Mouse (Mus musculus): ENCODE measurements at regions not wholly inside any gene's neighbourhood (a gene's known extent, or its start where the extent isn't known, plus 50 kb on each side); places are given as distances from the start of the nearest gene placed in this dataset.

DNA sequence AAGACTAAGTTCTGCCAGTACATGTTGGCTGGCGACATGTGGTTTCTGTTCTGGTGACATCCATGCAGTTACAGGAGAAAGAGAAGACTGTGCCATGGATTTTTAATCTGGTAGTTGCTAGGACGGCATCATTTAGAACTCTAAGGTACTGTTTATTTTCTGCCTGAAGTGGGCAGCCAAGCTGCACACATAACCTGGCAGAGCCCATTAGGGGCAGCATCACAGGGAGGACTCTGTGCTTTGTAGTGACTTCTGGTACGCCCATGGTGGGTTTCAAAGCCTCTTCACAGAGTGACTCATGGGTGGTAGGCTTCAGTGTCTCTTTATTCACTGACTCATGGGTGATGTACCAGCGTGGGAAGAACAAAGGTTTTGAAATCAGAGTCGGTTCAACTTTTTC lies 792.8 kb downstream of the Nr2f2 start:
- DNase-seq (ENCODE audit: low spot score) (no peak), ATAC-seq (ENCODE audit: low FRiP score) (no peak)
- no peaks in the 10 kb centered on the region for H3K9me3 ChIP-seq (ENCODE audit: control insufficient read depth, low read length)
- H3K36me3 ChIP-seq (replicated peaks; ENCODE audit: control insufficient read depth, insufficient read depth) = no peaks in the 10 kb centered on the region
- no peak overlapping the region for H3K4me2 ChIP-seq (replicated peaks)
- H3K4me1 ChIP-seq (replicated peaks; ENCODE audit: control insufficient read depth, insufficient read depth, low read length) = 0 out of 2 replicates have a peak, but pooled peaks cover 3% of the 10 kb centered on the region
- peaks cover 16% of the 10 kb centered on the region; the same call in 1 of the 2 replicates for H3K27me3 ChIP-seq (ENCODE audit: control insufficient read depth, insufficient read depth, low read length)
- H3K4me3 ChIP-seq (replicated peaks; ENCODE audit: low read length) = no peak overlapping the region
- H3K9ac ChIP-seq = no peak overlapping the region
- no peak overlapping the region for H3K27ac ChIP-seq
- 79% methylated on average over 5 of the region's 5 CpGs for WGBS

DNA sequence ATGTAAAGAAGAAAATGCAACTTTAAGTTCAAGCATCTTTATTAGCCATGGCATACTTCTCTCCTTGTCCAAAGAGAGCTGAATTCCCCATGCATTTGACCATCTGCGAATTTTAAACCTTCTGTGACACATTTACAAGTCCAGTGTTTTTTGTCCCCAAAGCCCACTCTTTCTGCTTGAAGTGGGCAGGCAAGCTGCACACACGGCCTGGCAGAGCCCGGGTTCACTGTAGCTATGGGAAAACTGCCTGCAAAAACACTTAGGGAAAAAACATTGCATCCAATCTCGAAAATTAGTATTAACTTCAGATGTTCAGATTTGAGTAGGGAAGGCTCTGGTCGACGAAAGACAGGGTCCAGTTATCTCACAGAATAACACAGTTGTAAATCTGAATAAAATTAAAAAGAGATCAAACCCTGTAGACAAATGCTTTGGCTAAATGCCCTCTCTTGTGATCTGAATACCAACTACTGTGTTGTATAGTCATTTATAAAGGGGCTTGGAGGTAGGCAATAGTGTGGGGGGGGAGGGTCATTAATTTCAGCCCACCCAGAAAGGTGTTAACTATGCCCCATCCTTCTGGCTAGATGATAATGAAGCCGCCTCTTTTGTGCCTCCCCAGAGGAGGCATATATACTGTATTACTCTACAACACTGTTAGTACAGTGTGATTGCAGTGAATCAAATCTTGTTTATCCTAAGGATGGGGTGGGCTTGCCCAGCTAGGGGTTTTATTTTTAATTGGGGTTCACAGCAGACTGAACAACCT lies 793.7 kb downstream of the Nr2f2 start:
- Histone ChIP-seq H3K9me3 (ENCODE audit: control insufficient read depth, low read length) (no peaks in the 10 kb centered on the region), H3K27ac (no peak overlapping the region), H3K9ac (no peak overlapping the region), H3K36me3 (replicated peaks; ENCODE audit: control insufficient read depth, insufficient read depth) (no peaks in the 10 kb centered on the region), H3K4me3 (replicated peaks; ENCODE audit: low read length) (no peak overlapping the region), H3K27me3 (ENCODE audit: control insufficient read depth, insufficient read depth, low read length) (peaks cover 11% of the 10 kb centered on the region; the same call in 1 of the 2 replicates), H3K4me2 (replicated peaks) (no peak overlapping the region), H3K4me1 (replicated peaks; ENCODE audit: control insufficient read depth, insufficient read depth, low read length) (0 out of 2 replicates have a peak, but pooled peaks cover 3% of the 10 kb centered on the region)
- no peak for DNase-seq (ENCODE audit: low spot score)
- 50% methylated on average over 7 of the region's 7 CpGs for WGBS
- ATAC-seq (ENCODE audit: low FRiP score) = peak; percentile 43; the same call in 1 of the 2 replicates

DNA sequence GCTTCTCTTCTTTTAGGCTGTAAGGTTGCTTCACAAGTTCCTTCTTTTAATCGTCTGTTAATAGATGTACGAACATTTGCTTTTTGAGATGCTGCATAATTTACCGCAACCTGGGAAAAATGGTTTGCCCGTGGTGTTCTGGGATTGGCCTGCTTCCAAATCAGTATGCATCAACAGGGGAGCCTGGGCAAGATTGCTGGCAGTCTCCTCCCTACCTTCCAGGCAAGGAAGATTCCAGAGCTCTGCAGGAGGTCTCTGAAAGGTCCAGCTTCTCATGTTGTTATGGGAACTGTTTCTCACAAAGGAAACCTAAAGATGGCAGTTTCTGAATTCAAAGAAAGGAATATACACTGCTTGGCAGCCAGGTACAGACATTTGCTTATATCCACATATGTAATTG lies 799.6 kb downstream of the Nr2f2 start:
- Histone ChIP-seq H3K4me1 (replicated peaks; ENCODE audit: control insufficient read depth, insufficient read depth, low read length) (no peaks in the 10 kb centered on the region), H3K27ac (no peak overlapping the region), H3K4me3 (replicated peaks; ENCODE audit: low read length) (no peak overlapping the region), H3K9ac (no peak overlapping the region), H3K36me3 (replicated peaks; ENCODE audit: control insufficient read depth, insufficient read depth) (no peaks in the 10 kb centered on the region), H3K4me2 (replicated peaks) (no peak overlapping the region), H3K27me3 (ENCODE audit: control insufficient read depth, insufficient read depth, low read length) (no peaks in the 10 kb centered on the region), H3K9me3 (ENCODE audit: control insufficient read depth, low read length) (no peaks in the 10 kb centered on the region)
- whole genome bisulfite sequencing = 50% methylated on average over 4 of the region's 4 CpGs
- DNase-seq (ENCODE audit: low spot score) (no peak), ATAC-seq (ENCODE audit: low FRiP score) (no peak)

DNA sequence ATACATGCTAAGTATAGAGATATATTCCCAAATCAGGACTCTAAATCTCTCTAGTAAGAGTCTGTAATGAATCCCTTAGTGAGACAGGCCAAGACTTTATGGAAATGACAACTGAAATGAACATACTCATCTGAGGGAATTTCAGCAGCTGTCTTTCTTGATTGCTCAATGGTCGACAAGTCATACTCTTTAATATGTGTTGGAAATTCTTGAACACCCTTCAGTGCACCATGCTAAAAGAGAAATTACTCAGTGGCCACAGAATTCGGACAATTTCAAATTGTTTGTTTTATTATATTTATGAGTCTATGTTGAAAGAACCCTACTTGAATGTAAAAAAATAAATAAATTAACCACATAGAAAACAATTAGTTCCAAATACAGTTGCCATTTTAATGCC lies 802.1 kb downstream of the Nr2f2 start:
- Histone ChIP-seq H3K9me3 (ENCODE audit: control insufficient read depth, low read length) (no peaks in the 10 kb centered on the region), H3K27me3 (ENCODE audit: control insufficient read depth, insufficient read depth, low read length) (no peaks in the 10 kb centered on the region), H3K4me1 (replicated peaks; ENCODE audit: control insufficient read depth, insufficient read depth, low read length) (no peaks in the 10 kb centered on the region), H3K4me3 (replicated peaks; ENCODE audit: low read length) (no peak overlapping the region), H3K36me3 (replicated peaks; ENCODE audit: control insufficient read depth, insufficient read depth) (no peaks in the 10 kb centered on the region), H3K9ac (no peak overlapping the region), H3K4me2 (replicated peaks) (no peak overlapping the region), H3K27ac (no peak overlapping the region)
- 98% methylated on average over 2 of the region's 2 CpGs for WGBS
- DNase-seq (ENCODE audit: low spot score) = no peak
- no peak for ATAC-seq (ENCODE audit: low FRiP score)

DNA sequence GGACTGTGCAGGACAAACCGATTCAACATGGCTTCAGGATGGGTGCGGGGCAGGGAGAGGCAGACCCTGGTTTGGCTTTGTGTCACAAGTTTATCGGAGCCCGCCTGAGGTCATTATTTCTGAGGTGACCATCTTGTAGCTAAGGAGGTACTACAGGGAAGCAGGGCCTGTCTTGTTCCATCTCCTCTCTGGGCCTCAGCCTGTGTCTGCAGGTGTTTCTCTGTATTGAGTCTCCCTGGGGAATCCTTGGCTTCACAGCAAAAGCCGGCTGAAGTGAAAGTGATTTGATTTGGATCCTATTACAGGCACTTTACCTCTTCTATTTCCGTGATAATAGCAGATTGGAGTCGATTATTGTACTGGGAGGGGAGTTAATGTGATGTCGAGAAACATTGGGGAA lies 805.7 kb upstream of the Arrdc4 start:
- 54% methylated on average over 8 of the region's 8 CpGs for WGBS
- no peak overlapping the region for H3K4me3 ChIP-seq (replicated peaks; ENCODE audit: low read length)
- DNase-seq (ENCODE audit: low spot score) (no peak), ATAC-seq (ENCODE audit: low FRiP score) (no peak)
- no peaks in the 10 kb centered on the region for H3K36me3 ChIP-seq (replicated peaks; ENCODE audit: control insufficient read depth, insufficient read depth)
- H3K27me3 ChIP-seq (ENCODE audit: control insufficient read depth, insufficient read depth, low read length) = no peaks in the 10 kb centered on the region
- no peak overlapping the region for H3K9ac ChIP-seq
- no peaks in the 10 kb centered on the region for H3K4me1 ChIP-seq (replicated peaks; ENCODE audit: control insufficient read depth, insufficient read depth, low read length)
- H3K9me3 ChIP-seq (ENCODE audit: control insufficient read depth, low read length) = no peaks in the 10 kb centered on the region
- H3K4me2 ChIP-seq (replicated peaks) = no peak overlapping the region
- H3K27ac ChIP-seq = no peak overlapping the region

- ATAC-seq (ENCODE audit: low FRiP score) (no peak), DNase-seq (ENCODE audit: low spot score) (no peak)
- Histone ChIP-seq H3K27me3 (ENCODE audit: control insufficient read depth, insufficient read depth, low read length) (no peaks in the 10 kb centered on the region), H3K4me2 (replicated peaks) (no peak overlapping the region), H3K36me3 (replicated peaks; ENCODE audit: control insufficient read depth, insufficient read depth) (no peaks in the 10 kb centered on the region), H3K9ac (no peak overlapping the region), H3K9me3 (ENCODE audit: control insufficient read depth, low read length) (no peaks in the 10 kb centered on the region), H3K4me3 (replicated peaks; ENCODE audit: low read length) (no peak overlapping the region), H3K27ac (no peak overlapping the region), H3K4me1 (replicated peaks; ENCODE audit: control insufficient read depth, insufficient read depth, low read length) (no peaks in the 10 kb centered on the region)
- 78% methylated on average over 6 of the region's 6 CpGs for WGBS
Measured at GRCm38 (mm10) chr7:69553981-69554380, 804.9 kb upstream of the Arrdc4 start.

GRCm38 (mm10) chr7:69536072-69536471 lies 787.0 kb upstream of the Arrdc4 start:
- 90% methylated on average over 1 of the region's 1 CpGs for WGBS
- no peak overlapping the region for H3K4me2 ChIP-seq (replicated peaks)
- no peaks in the 10 kb centered on the region for H3K27me3 ChIP-seq (ENCODE audit: control insufficient read depth, insufficient read depth, low read length)
- H3K36me3 ChIP-seq (replicated peaks; ENCODE audit: control insufficient read depth, insufficient read depth) = no peaks in the 10 kb centered on the region
- ATAC-seq (ENCODE audit: low FRiP score) = peak; percentile 43; the same call in 1 of the 2 replicates
- no peak overlapping the region for H3K9ac ChIP-seq
- DNase-seq (ENCODE audit: low spot score) = no peak
- no peak overlapping the region for H3K27ac ChIP-seq
- no peaks in the 10 kb centered on the region for H3K9me3 ChIP-seq (ENCODE audit: control insufficient read depth, low read length)
- no peaks in the 10 kb centered on the region for H3K4me1 ChIP-seq (replicated peaks; ENCODE audit: control insufficient read depth, insufficient read depth, low read length)
- H3K4me3 ChIP-seq (replicated peaks; ENCODE audit: low read length) = no peak overlapping the region

DNA sequence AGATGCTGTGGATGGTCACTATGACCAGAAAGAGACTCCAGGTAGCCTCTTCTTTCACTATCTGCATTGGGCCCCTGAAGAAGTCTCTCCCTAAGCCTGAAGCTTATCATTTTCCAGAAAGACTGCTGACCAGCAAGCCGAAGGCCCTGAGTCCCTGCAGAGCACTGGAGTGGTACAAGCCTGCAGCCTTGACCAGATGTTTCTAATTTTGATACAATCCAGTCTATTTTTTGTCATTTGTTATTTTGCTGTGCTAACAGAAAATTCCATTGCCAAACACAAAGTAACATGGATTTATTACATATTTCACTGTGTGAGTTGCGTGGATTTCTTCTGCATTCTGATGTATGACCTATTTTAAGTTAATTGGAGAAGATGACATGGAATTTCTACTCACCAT lies 764.9 kb upstream of the Arrdc4 start:
- Histone ChIP-seq H3K9ac (no peak overlapping the region), H3K4me3 (replicated peaks; ENCODE audit: low read length) (no peak overlapping the region), H3K9me3 (ENCODE audit: control insufficient read depth, low read length) (no peaks in the 10 kb centered on the region), H3K27ac (no peak overlapping the region), H3K4me2 (replicated peaks) (no peak overlapping the region), H3K36me3 (replicated peaks; ENCODE audit: control insufficient read depth, insufficient read depth) (no peaks in the 10 kb centered on the region), H3K27me3 (ENCODE audit: control insufficient read depth, insufficient read depth, low read length) (no peaks in the 10 kb centered on the region), H3K4me1 (replicated peaks; ENCODE audit: control insufficient read depth, insufficient read depth, low read length) (no peaks in the 10 kb centered on the region)
- ATAC-seq (ENCODE audit: low FRiP score) (no peak), DNase-seq (ENCODE audit: low spot score) (no peak)
- 89% methylated on average over 2 of the region's 2 CpGs for WGBS

- H3K4me1 ChIP-seq (replicated peaks; ENCODE audit: control insufficient read depth, insufficient read depth, low read length) = no peaks in the 10 kb centered on the region
- H3K9ac ChIP-seq = no peak overlapping the region
- H3K36me3 ChIP-seq (replicated peaks; ENCODE audit: control insufficient read depth, insufficient read depth) = no peaks in the 10 kb centered on the region
- no peak overlapping the region for H3K27ac ChIP-seq
- H3K9me3 ChIP-seq (ENCODE audit: control insufficient read depth, low read length) = no peaks in the 10 kb centered on the region
- no peak for ATAC-seq (ENCODE audit: low FRiP score)
- H3K4me2 ChIP-seq (replicated peaks) = 0 out of 2 replicates have a peak overlapping the region, but pooled peaks have one; percentile 11
- WGBS = 43% methylated on average over 8 of the region's 8 CpGs
- H3K4me3 ChIP-seq (replicated peaks; ENCODE audit: low read length) = no peak overlapping the region
- no peaks in the 10 kb centered on the region for H3K27me3 ChIP-seq (ENCODE audit: control insufficient read depth, insufficient read depth, low read length)
- DNase-seq (ENCODE audit: low spot score) = no peak
Measured at GRCm38 (mm10) chr7:69510389-69510788, 761.3 kb upstream of the Arrdc4 start.

Data from hindbrain, embryonic 14.5 days (tissue).